Mouse (Mus musculus) urinary bladder, postnatal 36 days (tissue): ENCODE data around the gene Acp1.

ENCODE experiments used
- DNase-seq, 2 experiments: peaks; one replicate each; pipeline ENCODE4 v3.0.0; 2022; ENCODE audit warnings: low spot score in 2 of 2, mixed read lengths in 1 of 2

Gene Acp1

GRCm38 (mm10) chr12:30911261-30912047 lies at the start of gene Acp1, which contains the start of gene Sh3yl1:
Gene Acp1, minus strand, starts transcription at chr12:30911589.
Gene Sh3yl1, plus strand, starts transcription at chr12:30911668.
- DNase-seq = peak; percentile 95 to 97

- DNase-seq = no peak
These were observed 32.8 kb upstream of the Acp1 start for GRCm38 (mm10) chr12:30944197-30944596.

GRCm38 (mm10) chr12:30943057-30943986 lies 31.9 kb upstream of the Acp1 start:
- no peak for DNase-seq

DNA sequence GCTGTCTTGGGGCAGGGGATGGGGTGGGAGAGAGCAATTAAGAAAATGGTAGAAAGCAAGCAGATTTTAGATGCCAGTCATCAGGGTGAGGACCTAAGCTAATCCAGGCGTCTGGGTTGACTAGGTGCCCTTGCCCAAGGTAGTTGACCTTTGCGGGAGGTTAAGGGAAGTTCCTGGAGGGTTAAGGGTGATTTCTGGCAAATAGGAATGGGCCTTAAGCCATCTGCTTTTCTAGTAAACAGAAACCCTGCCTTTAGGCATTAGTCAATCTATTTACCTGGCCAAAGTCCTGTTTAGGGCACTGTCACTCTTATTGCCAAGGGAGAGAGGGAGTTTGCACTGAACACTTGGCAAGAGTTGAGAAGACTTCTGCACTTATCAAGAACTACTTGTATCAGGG lies 25.5 kb upstream of the Acp1 start:
- no peak for DNase-seq

- DNase-seq = no peak
These were observed 21.9 kb upstream of the Acp1 start for GRCm38 (mm10) chr12:30933299-30933698.

DNA sequence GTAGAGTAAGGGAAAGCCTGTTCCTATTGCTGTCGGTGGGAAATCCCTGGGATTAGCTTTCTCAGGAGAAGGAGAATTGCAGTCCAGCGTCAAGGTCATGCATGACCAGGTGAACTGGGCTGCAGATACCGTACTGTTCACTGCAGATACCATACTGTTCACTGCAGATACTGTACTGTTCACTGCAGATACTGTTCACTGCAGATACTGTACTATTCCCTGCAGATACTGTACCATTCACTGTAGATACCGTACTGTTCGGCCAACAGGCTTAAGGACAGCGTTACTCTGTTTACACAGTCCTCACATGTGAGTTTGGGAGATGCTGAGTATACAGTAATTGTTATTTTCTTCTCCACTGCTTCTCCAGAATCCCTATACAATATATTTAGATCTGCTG lies 16.8 kb upstream of the Acp1 start:
- DNase-seq = no peak

- no peak for DNase-seq
These were observed 11.0 kb upstream of the Acp1 start for GRCm38 (mm10) chr12:30922401-30922800.

GRCm38 (mm10) chr12:30912840-30913239 lies 1.5 kb upstream of the Acp1 start:
- peak in 1 of 2 experiments; percentile 5 for DNase-seq

GRCm38 (mm10) chr12:30912048-30912381 lies 626 bp upstream of the Acp1 start:
- peak; percentile 71 to 72 for DNase-seq

DNA sequence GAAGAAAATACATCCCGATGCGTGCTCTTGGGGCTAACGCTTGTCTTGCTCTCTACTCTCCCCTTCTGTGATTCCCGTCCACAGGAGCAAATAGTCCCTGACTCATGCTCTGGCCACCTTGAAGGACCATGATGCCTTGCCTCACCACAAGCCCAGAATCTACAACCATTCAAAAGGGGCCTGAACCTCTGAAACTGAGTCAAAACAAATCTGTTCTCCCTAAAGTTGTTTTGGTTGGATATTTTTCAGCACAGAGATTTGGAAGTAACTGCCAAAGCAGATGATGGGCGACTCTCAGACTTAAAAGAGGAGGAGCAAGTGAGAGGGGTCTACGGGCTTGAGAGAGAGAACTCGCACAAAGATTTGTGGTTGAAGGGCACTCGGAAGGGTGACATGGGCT lies 529 bp downstream of the Acp1 start:
- DNase-seq = no peak

GRCm38 (mm10) chr12:30909881-30910280 lies 1.5 kb downstream of the Acp1 start:
- no peak for DNase-seq

DNA sequence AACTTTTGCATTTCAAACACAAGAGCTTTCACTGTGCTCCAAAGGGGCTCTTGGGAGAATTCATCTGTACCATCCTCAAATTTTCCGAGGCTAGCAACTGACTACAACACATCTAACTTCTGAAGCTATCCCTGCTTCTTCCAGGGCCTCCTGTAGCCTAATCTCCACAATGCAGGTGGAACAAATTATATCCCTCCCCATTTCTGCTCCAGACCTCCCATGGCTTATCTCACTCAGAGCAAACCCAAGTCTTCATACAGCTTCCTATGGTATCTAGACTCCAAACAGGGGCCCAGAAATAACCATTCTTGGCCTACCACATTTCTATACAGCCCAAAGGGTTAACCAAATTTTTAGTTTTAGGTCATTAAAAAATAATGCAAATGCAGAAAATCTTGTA lies 2.7 kb downstream of the Acp1 start:
- no peak for DNase-seq

GRCm38 (mm10) chr12:30897039-30897438 lies 14.3 kb downstream of the Acp1 start:
- DNase-seq = no peak

GRCm38 (mm10) chr12:30891438-30891837 lies 20.0 kb downstream of the Acp1 start:
- DNase-seq = no peak

GRCm38 (mm10) chr12:30890067-30890466 lies 21.3 kb downstream of the Acp1 start:
- DNase-seq = peak; percentile 21 to 46

DNA sequence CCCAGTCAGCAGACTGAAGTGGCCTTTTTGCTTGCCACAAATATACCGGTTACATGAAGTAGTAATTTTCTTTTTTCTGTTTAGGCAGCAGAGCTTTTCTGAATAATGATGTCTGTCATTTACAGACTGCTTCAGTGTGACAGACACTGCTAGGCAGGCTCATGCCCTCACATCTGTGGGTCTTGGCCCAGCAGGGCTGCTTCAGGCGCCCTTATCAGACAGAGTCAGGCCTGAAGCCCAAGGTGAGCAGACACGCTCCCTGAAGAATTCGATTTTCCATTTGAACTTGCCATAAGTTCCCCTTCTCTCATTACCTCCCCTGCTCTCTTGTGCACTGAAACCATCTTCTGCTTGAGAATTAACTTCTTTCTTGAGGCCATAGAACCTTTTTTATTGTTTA lies 23.4 kb downstream of the Acp1 start:
- no peak for DNase-seq

DNA sequence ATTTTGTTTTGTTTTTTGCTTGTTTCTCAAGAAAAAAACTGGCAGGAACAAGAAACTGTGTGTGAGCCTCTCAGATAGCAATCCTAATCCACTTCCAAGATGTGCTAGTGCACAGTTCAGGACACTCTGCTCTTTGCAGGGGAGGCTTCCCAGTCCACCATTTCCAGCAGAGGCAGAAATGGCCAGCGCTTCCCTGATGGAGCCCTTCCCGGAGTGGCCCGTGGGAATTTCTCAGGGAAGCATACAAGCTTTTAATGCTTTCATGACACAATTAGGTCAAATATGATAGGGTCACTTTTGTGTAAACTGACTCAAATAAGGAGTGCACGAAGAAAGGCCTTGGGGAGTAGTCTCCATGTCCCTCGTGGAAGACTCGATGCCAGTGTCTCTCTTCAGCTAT lies 25.5 kb downstream of the Acp1 start:
- DNase-seq = peak in 1 of 2 experiments; percentile 42

DNA sequence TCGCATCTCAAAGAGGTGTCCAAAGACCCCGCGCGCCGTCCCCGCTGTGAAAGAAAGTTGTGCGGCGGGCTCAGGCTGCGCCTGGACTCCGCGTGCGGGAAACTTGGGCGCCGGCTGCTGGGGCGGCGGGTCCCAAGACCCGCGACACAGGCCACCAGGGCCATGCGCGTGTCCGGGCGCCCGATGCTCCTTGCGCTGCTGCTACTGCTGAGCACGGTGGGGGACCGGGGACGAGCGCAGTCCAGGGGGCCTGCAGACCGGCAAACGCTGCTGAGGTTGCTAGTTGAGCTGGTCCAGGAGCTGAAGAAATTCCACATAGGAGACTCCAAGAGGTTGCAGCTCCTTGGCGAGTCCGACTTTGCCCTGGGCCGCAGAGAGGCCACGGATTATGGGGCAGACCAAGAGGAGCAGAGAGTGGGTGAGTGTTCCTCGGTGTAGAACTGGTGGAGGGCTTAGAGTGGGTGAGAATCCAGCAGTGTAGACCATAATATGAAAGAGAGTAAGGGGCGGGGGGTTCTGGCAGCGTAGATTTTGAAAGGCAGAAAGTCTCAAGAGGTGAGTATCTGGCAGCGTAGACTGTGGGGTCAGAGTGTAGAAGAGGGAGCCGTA lies 26.7 kb downstream of the Acp1 start:
- no peak for DNase-seq

DNA sequence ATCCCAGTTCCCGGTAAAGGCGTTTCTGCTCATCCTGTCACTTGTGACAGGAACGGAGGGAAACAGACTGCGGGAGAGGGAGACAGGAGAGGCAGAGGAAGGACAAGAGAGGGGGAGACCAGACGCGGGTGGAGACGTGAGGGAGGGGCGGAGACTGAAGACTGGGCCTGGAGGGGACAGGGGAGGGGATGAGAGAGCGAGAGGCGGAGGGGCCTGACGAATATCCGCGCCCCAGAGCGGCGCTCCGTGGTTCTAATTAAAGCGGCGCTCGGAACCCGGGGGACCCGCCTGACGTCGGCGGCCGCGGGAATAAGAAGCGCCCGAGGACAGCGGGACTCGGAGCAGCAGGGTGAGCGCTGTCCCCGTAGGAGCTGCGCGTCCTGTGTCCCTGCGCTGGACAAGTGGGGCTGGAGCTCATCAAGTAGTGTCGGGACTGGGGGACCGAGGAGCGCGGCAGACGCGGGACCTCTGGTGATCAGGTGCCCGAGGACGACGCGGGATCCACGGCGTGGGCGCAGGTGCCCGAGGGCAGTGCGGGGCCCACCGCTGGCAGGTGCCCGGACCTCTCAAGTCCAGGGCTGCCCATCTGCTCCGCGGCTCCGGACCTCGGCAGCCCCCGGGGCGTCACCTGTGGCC lies 27.3 kb downstream of the Acp1 start, which contains the start of gene Alkal2:
Alkal2 (plus strand) TSS at position 337 of the 636 bp plus-strand sequence.
- DNase-seq = peak in 1 of 2 experiments; percentile 8

DNA sequence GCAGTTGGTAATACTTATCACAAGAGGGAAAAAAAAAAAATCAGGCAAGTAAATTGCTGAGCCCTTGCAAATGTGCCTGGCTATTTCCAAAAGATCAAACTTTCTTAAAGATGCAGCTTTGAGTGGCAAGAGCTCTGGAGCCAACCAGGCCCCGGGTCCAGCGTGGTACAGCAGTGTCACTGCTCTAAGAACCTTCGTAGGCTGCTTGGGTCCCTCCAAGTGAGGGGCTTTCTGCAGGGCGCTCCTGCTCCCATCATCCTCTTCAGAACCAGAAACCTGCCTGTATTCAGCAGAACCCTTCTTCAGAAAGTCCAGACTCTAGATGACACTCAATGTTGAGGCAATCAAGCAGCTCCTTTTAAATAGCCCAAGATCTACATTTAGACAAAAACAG lies 27.8 kb downstream of the Acp1 start:
- DNase-seq = no peak

GRCm38 (mm10) chr12:30879447-30879846 lies 31.9 kb downstream of the Acp1 start:
- no peak for DNase-seq

DNA sequence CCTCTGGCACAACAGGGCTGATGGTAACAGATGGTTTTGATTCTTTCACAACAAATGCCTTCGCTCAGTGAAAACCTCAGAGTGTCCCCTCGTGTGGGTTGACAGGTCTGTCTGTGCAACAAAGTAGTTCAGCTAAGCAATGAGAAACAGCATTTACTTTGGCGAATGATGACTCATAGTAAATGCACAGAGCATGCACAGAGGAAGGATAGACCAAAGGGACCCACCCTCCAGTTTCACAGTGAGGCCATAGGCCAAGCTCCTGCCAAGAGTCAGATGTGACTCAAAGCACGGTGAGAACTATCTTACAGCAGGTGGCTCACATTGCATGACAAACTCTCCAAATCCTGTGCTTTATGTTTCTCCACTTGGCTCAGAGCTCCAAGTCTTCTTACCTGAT lies 45.6 kb downstream of the Acp1 start:
- no peak for DNase-seq
